ENCODE assay signal across 9 mouse cellular contexts in genomic region chr1:41652210-41652609, GRCm38 (mm10).
DNase-seq lines count a peak whose midpoint lies in the region; ATAC-seq lines count a peak whose summit lies in the region.
"Had no signal": no experiment of that assay in that cellular context is flagged by ENCODE, and none has a peak within 500 bp of the region (broad histone marks: within the 10 kb centered on the region; RNA-seq: fewer than 3 reads in every experiment).

No protein-coding gene starts in this region.

- no peak overlapping the region for H3K9ac ChIP-seq in embryonic facial prominence, embryonic 11.5 days (replicated peaks; ENCODE audit: low read length)
- no peak overlapping the region for H3K9ac ChIP-seq in lung, embryonic 15.5 days
- H3K9ac ChIP-seq in neural tube, embryonic 13.5 days, result no peak overlapping the region
- H3K9ac ChIP-seq: stomach, embryonic 15.5 days had no signal

- no peak for ATAC-seq in embryonic facial prominence, embryonic 11.5 days (replicated peaks; ENCODE audit: insufficient number of reproducible peaks, low FRiP score, low TSS enrichment, low read depth)
- ATAC-seq in lung, embryonic 15.5 days (ENCODE audit: borderline replicate concordance, extremely low read depth, low FRiP score, low TSS enrichment), result no peak
- ATAC-seq in neural tube, embryonic 13.5 days (ENCODE audit: low read depth), result peak; percentile 21; the same call in 1 of the 2 replicates
- no peak for ATAC-seq in megakaryocyte-erythroid progenitor cell, adult 5-6 weeks (replicated peaks; ENCODE audit: low FRiP score, low TSS enrichment, poor library complexity, severe bottlenecking)

- peak; percentile 11 for DNase-seq in embryonic facial prominence, embryonic 11.5 days (ENCODE audit: low spot score)
- DNase-seq in embryonic facial prominence, embryonic 10.5 days (ENCODE audit: low spot score), result no peak
- no peak for DNase-seq in lung, postnatal 36 days
- DNase-seq in limb, embryonic 10.5 days (ENCODE audit: low spot score), result peak; percentile 39
- no peak for DNase-seq in ovary, postnatal 10 days (ENCODE audit: low spot score)

- H3K4me2 ChIP-seq in embryonic facial prominence, embryonic 11.5 days (ENCODE audit: low read depth, low read length), result no peak overlapping the region
- peak overlapping the region; percentile 30; the same call in 1 of the 2 replicates for H3K4me2 ChIP-seq in lung, embryonic 15.5 days
- H3K4me2 ChIP-seq in neural tube, embryonic 13.5 days, result peak overlapping the region; percentile 31
- H3K4me2 ChIP-seq: stomach, embryonic 15.5 days had no signal

- no peak overlapping the region for H3K4me3 ChIP-seq in embryonic facial prominence, embryonic 11.5 days (ENCODE audit: low read depth, low read length)
- no peak overlapping the region for H3K4me3 ChIP-seq in embryonic facial prominence, embryonic 10.5 days
- no peak overlapping the region for H3K4me3 ChIP-seq in lung, embryonic 15.5 days
- H3K4me3 ChIP-seq in limb, embryonic 10.5 days, result 0 out of 2 replicates have a peak overlapping the region, but pooled peaks have one; percentile 8
- no peak overlapping the region for H3K4me3 ChIP-seq in neural tube, embryonic 13.5 days
- H3K4me3 ChIP-seq: stomach, embryonic 15.5 days had no signal

- H3K36me3 ChIP-seq in embryonic facial prominence, embryonic 11.5 days (replicated peaks; ENCODE audit: control insufficient read depth, insufficient read depth, low read depth, low read length), result no peaks in the 10 kb centered on the region
- H3K36me3 ChIP-seq in embryonic facial prominence, embryonic 10.5 days (replicated peaks), result no peaks in the 10 kb centered on the region
- no peaks in the 10 kb centered on the region for H3K36me3 ChIP-seq in lung, embryonic 15.5 days
- no peaks in the 10 kb centered on the region for H3K36me3 ChIP-seq in limb, embryonic 10.5 days
- H3K36me3 ChIP-seq in neural tube, embryonic 13.5 days, result no peaks in the 10 kb centered on the region
- H3K36me3 ChIP-seq: stomach, embryonic 15.5 days had no signal

- H3K9me3 ChIP-seq in embryonic facial prominence, embryonic 11.5 days (replicated peaks; ENCODE audit: control insufficient read depth, low read length), result no peaks in the 10 kb centered on the region
- H3K9me3 ChIP-seq in embryonic facial prominence, embryonic 10.5 days, result no peaks in the 10 kb centered on the region
- H3K9me3 ChIP-seq in lung, embryonic 15.5 days, result no peaks in the 10 kb centered on the region
- H3K9me3 ChIP-seq in limb, embryonic 10.5 days (replicated peaks), result no peaks in the 10 kb centered on the region
- H3K9me3 ChIP-seq in neural tube, embryonic 13.5 days, result no peaks in the 10 kb centered on the region
- H3K9me3 ChIP-seq: stomach, embryonic 15.5 days had no signal

- 18% methylated on average over 3 of the region's 3 CpGs for WGBS in embryonic facial prominence, embryonic 11.5 days
- WGBS in embryonic facial prominence, embryonic 10.5 days, result 20% methylated on average over 3 of the region's 3 CpGs
- 41% methylated on average over 3 of the region's 3 CpGs for WGBS in lung, embryonic 15.5 days
- 17% methylated on average over 3 of the region's 3 CpGs for WGBS in limb, embryonic 10.5 days
- 11% methylated on average over 3 of the region's 3 CpGs for WGBS in neural tube, embryonic 13.5 days

- no peaks in the 10 kb centered on the region for H3K4me1 ChIP-seq in embryonic facial prominence, embryonic 11.5 days (ENCODE audit: control insufficient read depth, insufficient read depth, low read length)
- H3K4me1 ChIP-seq in embryonic facial prominence, embryonic 10.5 days, result peaks cover 15% of the 10 kb centered on the region
- peaks cover 10% of the 10 kb centered on the region for H3K4me1 ChIP-seq in lung, embryonic 15.5 days
- H3K4me1 ChIP-seq in limb, embryonic 10.5 days, result peaks cover 16% of the 10 kb centered on the region
- peaks cover 17% of the 10 kb centered on the region for H3K4me1 ChIP-seq in neural tube, embryonic 13.5 days (replicated peaks)

- H3K27ac ChIP-seq in embryonic facial prominence, embryonic 11.5 days (replicated peaks; ENCODE audit: low read depth, low read length), result no peak overlapping the region
- H3K27ac ChIP-seq in embryonic facial prominence, embryonic 10.5 days (replicated peaks), result no peak overlapping the region
- H3K27ac ChIP-seq in lung, embryonic 15.5 days, result peak overlapping the region; percentile 0; the same call in 1 of the 2 replicates
- H3K27ac ChIP-seq in limb, embryonic 10.5 days, result no peak overlapping the region
- H3K27ac ChIP-seq in neural tube, embryonic 13.5 days (replicated peaks), result peak overlapping the region; percentile 14; the same call in 1 of the 2 replicates
- H3K27ac ChIP-seq: stomach, embryonic 15.5 days had no signal

- no peaks in the 10 kb centered on the region for H3K27me3 ChIP-seq in embryonic facial prominence, embryonic 11.5 days (ENCODE audit: control insufficient read depth, insufficient read depth, low read length)
- peaks cover 45% of the 10 kb centered on the region for H3K27me3 ChIP-seq in embryonic facial prominence, embryonic 10.5 days (replicated peaks; ENCODE audit: low read depth, poor library complexity, severe bottlenecking)
- H3K27me3 ChIP-seq in lung, embryonic 15.5 days, result no peaks in the 10 kb centered on the region
- peaks cover 63% of the 10 kb centered on the region for H3K27me3 ChIP-seq in limb, embryonic 10.5 days (ENCODE audit: low read depth, poor library complexity, severe bottlenecking)
- no peaks in the 10 kb centered on the region for H3K27me3 ChIP-seq in neural tube, embryonic 13.5 days
- H3K27me3 ChIP-seq: stomach, embryonic 15.5 days had no signal

Comparison
In these comparisons a context has a peak if more than half of its experiments do, and no peak if none do; other contexts are left out.
1. DNase-seq: peak in embryonic facial prominence, embryonic 11.5 days (single experiment) and limb, embryonic 10.5 days (single experiment); none in embryonic facial prominence, embryonic 10.5 days (single experiment), lung, postnatal 36 days (single experiment) and ovary, postnatal 10 days (single experiment).
2. H3K27ac ChIP-seq: peak in lung, embryonic 15.5 days (single experiment) and neural tube, embryonic 13.5 days (single experiment); none in embryonic facial prominence, embryonic 11.5 days (single experiment), embryonic facial prominence, embryonic 10.5 days (single experiment) and limb, embryonic 10.5 days (single experiment).